Mouse (Mus musculus): ENCODE measurements at regions not wholly inside any gene's neighbourhood (a gene's known extent, or its start where the extent isn't known, plus 50 kb on each side); places are given as distances from the start of the nearest gene placed in this dataset.

DNA sequence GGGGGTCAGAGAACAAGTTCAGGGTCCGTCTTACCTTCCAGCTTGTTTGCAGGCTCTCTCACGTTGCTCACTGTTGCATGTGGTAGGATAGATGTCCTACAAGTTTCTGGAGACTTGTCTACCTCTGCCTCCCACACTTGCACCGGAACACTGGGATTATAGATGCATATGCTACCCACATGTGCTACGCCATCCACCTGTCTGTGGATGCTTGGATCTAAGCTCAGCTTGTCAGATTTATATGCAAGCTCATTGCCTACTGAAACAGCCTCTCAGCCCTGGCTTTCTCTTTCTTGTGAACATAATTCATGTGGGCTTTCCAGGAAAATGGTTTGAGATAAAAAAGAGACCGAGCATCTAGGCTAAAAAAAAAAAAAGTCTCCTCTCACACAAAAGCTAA, 353.0 kb downstream of the Nucb2 start:
- DNase-seq (ENCODE audit: low spot score in 2 of 2), result no peak

DNA sequence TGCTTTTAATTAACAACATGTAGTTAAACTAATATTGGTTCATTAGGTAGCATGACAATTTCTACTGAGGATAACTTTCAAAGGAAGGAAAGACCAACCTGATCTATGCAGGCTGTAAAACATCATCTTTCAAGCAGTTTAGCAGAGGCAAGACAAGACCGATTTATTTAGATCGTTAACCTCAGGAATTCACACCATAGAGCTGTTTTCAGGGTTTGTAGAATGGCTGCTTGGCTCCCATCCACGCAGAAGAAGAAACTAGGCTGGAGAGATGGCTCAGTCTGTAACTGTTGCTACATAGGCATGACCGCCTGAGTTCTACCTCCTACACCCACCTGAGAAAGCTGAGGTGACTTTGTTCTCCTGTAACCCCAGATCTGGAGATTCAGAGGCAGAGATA, 353.6 kb downstream of the Nucb2 start:
- DNase-seq (ENCODE audit: low spot score in 2 of 2), result no peak

DNA sequence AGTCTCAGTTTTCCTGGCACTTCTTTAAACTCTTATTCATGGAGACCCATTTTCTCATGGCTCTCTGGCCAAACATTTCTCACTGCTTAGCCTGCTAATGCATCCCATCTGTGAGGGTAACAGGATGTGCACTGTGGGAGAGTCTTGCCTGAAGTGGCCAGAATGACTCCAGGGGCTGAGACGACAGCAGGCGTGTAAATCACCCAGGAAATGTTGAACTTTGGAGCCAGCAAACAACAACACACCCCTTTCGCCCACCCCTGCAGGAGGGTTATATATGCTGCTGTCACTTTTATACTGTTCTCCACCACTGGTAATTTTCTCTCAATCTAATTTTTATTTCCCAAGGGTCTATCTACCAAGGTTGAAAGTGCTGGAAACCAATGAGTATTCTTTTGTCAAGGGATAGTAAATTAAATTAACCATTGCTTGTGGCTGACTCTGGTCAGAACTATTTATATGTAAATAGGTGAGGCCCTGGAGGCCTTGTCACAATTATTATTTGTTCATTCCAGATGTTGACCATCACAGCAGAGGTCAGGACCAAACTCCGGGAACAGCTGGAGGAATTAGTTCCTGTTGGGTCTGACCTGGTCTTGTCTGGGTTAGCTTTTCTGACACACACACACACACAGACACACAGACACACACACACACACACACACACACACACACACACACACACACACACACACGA, 378.2 kb downstream of the Nucb2 start:
- no peak for DNase-seq (ENCODE audit: low spot score in 2 of 2)

DNA sequence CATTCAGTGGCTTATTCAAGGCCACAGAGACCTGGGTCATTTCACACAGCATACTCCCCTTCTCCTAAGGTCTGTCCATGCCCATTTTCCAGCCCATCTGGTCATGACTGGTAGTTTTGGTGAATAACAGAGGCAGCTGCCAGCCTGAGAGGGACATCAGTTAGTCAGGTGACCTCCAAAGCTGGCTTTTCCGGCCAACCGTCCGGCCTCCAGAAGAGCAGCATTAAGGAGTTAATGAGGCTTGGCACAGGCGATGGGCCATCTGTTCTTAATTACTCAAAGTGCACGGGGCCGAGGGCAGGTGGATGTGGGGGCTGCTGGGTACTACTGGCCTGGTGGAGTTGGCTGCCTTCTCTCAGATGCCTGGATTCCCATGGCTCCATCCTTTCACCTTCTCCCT, 389.7 kb downstream of the Nucb2 start:
- DNase-seq (ENCODE audit: low spot score in 2 of 2), result peak; percentile 22 to 71

DNA sequence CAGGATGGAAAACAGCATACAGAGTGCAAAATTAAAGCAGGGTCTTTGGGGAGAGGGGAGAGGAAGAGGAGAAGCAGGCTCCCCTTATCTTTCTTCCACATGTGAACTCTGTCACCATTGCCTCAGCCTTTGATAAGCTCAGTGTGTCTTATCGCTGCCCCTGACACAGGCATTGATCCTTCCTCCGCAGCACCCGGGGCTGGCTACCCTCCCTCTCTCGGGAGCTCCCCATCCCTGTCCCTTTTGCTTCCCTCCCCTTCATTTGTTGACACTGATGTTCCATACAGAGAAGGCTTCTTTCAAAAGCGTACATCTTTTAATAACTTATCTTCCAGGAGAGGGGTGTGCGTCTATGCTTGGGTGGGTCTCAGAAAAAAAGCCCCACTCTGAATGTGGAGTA, 411.6 kb downstream of the Nucb2 start:
- no peak for DNase-seq (ENCODE audit: low spot score in 2 of 2)

DNA sequence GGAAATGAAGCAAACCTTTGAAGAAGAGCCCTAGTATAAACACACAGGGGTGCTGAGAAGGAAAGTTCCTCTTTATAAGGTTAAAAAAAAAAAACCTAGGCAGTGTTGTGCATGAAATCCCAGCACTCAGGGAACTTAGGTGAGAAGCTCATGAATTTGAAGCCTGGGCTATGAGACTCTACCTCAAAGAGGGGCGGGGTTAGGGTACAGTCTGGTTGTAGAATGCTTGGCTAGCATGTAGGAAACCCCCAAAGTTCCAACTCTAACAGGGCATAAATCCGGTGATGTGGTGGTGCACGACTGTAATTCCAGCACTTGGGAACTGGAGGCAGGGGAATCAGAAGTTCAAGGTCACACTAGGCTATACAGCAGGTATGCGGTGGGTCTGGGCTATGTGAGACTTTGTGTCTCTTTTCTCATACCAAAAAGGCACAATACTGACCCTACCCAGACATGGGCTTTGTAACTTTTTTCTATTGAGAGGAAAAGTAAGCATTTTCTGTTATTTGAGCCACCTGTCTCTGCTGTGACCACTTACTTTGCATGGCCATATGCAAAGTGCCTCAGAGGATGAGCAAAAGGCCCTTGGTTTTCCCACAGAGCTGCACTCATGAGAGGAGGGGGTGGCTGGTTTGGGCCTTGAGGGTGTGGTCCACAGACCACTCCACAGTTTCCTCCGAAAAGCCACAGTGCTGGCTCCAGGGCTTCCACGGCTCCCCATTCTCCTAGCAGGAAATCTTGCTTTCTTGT, 413.9 kb downstream of the Nucb2 start:
- DNase-seq (ENCODE audit: low spot score in 2 of 2), result no peak

DNA sequence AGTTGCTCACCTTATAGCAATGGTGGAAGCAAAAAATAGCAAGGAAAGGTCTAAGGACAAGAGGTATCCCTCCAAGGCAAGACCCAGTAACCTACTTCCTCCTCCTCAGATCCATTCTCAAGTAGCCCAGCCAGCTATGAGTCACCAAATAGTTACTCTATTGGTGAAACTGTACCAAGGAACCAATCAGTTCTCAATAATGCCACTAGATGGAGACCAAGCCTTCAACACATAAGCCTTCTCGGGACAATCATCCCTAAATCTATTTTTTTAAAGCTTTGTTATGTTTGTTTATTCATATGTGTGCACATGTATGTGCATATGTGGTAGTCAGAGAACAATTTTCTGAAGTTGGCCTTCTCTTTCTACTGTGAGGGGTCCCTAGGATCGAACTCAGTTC, 434.3 kb upstream of the Xylt1 start:
- DNase-seq (ENCODE audit: low spot score in 2 of 2), result no peak

DNA sequence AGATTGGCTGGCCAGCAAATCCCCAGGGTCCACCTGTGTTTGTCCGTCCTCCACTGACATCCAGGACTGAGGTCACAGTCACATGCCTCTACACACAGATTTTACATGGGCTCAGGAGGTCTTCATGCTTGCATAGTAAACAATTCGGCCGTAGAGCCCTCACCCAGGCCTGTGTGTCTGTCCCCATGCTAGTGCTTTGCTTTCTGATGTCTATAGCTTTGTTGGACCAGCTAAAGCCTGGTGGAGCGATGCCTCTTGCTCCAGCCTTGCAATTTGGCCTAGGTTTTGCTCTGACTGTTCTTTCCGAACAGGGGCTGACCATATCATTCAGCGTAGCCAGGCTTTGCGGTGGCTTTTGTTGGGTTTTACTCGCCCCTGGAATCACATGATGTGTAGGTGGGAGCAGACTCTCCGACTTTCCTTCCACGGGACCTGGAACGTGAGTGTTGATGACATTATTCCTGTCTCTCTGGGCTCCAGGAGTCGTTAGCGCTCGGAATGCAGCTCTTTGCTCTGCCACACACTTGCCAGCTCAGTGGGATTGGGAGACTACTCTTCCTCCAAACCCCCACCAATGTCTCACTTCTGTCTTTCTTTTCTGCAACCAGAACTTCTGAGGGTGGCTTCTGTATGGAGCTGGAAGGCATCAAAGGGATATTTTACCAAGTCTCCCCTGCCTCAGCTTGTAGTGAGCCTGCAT, 421.4 kb upstream of the Xylt1 start:
- DNase-seq (ENCODE audit: low spot score in 2 of 2), result no peak

DNA sequence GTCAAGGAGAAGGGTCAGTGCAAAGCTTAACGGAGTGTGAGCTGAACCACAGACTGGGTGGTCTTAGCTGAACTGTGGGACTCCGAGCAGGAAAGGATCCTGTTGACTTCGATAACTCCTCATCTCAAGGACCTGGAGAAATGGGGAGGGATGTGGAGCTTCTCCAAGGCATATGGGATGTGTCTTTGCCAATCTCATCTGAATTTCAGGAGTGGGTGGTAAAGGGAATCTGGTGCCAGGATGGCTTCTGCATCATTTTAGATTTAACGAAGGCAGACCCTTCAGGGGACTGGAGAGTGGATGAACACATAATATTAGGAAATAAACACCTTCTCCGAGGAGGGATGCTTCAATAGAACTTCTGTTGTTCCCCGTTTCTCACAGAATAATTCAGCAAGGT, 416.9 kb upstream of the Xylt1 start:
- DNase-seq (ENCODE audit: low spot score in 2 of 2), result no peak

DNA sequence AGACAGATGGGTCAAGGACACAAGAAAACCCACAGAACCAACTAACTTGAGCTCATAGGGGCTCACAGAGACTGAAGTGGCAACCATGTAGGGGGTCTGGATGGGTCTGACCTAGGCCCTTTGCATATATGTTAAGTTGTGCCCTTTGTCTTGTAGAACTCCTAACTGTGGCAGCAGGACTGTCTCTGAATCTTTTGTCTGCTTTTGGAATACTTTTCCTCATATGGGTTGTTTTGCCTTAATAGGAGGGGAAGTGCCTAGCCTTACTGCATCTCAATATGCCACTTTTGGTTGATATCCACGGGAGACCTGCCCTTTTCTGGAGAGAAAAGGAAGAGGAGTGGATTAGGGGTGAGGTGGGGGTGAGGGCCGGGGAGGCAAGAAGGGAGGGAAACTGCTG, 389.4 kb upstream of the Xylt1 start:
- no peak for DNase-seq (ENCODE audit: low spot score in 2 of 2)

DNA sequence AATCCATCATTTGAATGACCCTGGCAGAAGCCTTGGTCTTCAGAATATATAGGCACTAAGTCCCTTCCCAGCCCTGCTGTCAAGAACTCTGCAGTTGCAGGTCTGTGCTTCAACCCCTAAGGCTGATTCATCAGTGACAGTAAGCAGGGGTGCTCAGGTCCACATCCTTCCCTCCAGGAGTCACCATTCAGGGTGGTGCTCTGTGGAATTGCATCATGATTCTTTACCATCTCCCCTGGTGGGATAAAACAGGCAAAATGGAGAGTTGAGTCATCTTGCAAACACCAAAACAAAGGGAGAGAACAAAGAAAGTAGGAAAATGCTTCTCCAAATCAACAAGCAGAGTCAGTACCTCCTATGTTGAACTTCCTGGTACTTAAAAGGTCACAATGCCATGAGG, 388.6 kb upstream of the Xylt1 start:
- no peak for DNase-seq (ENCODE audit: low spot score in 2 of 2)

DNA sequence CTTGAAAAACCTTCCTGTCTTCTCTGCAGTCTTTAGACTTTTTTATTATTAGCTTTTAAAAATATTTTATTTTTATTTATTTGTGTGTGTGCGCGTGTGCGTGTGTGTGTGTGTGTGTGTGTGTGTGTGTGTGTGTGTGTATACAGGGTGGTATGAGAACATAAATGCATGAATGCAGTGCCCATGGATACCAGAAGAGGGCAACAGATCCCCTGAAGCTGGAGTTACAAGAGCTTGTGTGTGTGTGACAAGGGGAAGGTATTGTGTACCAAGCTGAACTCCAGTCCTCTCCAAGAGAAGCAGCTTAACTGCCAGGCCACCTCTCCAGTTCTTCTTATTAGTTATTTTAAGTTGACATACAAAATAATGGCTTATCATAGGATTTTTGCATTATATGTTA, 385.0 kb upstream of the Xylt1 start:
- no peak for DNase-seq (ENCODE audit: low spot score in 2 of 2)

DNA sequence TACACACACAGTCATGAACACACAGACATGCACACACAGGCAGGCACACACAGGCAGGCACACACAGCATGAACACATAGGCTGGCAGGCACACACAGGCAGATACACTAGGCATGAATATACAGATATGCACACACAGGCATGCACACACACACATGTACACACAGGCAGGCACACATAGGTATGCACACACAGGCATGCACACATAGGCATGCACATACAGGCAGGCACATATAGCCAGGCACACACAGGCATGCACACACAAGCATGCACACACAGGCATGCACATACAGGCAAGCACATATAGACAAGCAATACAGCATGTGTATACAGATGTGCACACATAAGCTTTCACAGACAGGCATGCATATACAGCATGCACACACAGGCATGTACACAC, 377.6 kb upstream of the Xylt1 start:
- DNase-seq (ENCODE audit: low spot score in 2 of 2), result no peak

DNA sequence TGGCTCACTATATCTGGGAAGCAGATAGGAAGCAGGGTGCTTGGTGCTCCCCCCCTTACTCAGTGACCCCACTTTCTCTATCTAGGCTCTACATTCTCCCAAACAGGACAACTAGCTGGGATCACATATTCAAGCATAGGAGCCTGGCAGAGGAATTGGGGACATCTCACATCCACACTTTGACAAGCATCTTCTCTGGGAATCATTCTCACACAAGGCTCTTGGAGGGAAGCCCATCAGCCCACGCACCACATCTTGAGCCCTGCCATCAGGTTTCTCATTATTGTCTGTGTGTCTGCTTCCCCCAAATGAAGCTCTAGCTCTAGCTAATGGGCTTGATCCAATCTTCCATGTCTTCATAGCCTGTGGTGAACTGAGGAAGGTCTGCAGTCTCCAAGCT, 362.4 kb upstream of the Xylt1 start:
- DNase-seq (ENCODE audit: low spot score in 2 of 2), result no peak

DNA sequence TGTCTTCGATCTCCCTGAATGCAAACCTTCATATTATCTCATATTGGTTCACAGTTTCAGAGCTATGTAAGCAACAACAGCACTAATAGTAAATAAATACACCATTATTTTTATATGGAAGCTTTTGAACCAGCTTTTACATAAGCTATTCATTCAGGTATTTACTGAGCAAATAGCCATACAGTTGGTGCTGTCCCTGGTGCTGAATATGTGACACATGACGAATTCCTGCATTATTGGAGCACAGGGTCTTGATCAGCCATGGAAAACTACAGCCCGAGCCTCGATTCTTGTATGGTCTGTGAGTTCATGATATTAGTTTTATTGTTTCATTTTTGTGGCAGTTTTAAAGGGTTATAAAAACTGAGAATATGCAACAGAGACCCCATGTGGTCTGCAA, 359.1 kb upstream of the Xylt1 start:
- DNase-seq (ENCODE audit: low spot score in 2 of 2), result no peak

DNA sequence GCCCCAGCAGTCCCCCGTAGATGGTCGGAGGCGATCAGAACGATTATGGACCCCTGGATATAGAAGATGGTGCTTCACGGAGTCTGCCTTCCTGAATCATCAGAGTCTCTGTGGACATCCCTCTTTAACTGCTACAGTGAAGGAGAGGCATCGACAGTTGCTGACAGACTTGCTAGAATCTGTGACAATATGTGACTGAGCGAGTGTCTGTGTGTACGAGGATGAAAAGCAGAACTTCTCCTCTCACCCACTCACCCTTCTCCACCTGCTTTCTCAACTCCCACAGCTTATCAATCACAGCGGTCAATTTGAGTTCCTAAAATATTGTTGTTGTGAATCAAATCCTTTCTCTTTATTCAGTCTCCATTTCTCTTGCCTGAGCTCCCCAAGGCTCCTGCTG, 335.9 kb upstream of the Xylt1 start:
- no peak for DNase-seq (ENCODE audit: low spot score in 2 of 2)

DNA sequence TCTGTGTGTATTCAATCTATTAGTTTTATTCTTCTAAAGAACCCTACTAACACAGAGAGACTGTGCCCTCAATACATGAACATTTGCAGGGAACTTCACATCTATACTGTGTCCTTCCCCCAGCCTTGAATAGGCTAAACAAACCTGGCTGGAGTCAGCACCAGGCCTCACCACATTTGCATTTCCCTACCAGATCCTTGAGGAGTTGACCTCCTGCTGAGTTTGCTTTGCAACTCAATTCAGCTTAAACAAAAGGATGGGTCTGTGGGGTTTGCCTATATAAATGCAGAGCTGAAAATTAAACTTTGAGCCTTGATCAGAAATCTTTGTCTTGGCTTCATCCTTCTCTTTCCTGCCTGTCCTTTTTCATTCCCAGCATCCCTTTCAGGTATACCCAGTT, 331.5 kb upstream of the Xylt1 start:
- no peak for DNase-seq (ENCODE audit: low spot score in 2 of 2)

DNA sequence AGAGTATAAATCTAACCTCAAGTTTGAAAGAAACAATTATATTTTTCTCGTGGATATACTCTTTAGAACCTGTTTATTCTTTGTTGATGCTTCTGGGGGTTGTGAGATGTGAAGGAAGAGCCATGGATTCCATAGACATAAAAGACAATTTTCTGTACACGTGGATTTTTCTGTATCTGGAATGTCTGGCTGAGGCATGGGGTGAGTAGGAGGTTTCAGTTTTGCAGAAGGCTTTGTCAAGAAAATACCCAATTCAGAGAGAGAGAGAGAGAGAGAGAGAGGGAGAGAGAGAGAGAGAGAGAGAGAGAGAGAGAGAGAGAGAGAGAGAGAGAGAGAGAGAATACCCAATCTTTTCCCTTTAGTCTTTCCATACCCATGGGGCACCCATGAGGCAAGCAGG, 315.0 kb upstream of the Xylt1 start:
- DNase-seq (ENCODE audit: low spot score in 2 of 2), result no peak

DNA sequence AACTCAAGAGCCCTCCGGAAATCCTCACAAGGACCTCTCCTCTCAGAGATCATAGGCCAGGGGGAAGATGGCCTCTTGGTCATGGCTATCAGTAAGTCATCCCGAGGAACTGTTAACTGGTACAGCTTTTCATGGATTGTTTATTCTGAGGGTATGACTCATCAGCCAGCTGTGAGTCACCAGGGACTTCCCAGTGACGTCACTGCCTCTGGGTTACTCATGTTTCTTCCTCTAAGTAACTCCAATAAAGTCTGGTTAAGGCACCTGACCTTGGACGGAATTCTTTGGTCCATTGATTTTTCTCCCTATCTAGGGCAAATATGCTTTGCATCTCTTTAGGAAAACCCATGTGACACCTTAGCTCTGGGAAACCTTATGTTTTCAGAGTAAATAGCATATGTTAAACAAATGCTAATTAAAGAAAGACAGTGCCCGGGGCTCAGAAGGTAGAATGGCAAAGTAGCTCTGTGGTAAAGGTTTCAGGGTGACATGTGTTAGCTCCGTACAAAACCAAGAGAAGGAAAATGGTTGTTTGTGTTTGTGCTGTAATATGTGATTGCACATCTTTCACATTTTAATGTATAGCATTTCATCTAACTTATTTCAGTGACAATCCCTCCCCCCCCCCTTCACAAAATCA, 289.7 kb upstream of the Xylt1 start:
- no peak for DNase-seq (ENCODE audit: low spot score in 2 of 2)

DNA sequence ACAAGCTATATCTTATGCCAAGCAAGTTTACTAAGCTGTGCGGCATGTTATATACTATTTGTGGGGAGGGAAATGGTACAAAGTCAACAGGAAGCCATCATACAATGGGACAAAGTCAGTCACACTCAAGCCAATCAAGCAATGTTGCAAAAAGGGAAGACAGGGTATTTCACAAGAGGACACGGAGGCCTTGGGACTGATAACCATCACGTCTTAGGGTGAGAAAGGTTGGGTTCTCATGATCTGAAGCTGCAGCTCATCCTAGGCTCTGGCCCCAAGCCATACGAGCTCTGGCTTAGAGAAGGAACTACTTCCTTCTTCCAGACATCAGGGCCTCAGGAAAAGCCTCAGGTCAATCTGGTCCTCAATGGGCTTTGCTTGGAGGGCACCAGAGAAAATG, 287.9 kb upstream of the Xylt1 start:
- no peak for DNase-seq (ENCODE audit: low spot score in 2 of 2)

DNA sequence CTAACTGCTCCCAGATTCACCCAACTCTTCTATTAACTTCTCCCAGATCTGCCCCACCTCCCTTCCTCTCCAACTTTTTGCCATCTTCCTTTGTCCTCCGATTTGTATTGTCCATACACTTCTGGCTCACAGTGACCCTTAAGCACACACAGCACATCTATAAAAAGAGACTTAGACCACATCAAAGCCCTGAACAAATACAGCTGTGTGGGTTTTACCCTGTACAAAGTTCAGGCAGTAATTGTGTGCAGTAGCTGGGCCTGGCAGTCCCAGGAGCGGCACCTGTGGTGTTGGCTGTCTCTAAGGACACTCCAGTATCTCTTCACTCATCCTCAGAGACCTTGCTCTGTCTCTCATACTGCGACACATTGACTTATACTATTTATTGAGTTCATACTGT, 283.2 kb upstream of the Xylt1 start:
- no peak for DNase-seq (ENCODE audit: low spot score in 2 of 2)

DNA sequence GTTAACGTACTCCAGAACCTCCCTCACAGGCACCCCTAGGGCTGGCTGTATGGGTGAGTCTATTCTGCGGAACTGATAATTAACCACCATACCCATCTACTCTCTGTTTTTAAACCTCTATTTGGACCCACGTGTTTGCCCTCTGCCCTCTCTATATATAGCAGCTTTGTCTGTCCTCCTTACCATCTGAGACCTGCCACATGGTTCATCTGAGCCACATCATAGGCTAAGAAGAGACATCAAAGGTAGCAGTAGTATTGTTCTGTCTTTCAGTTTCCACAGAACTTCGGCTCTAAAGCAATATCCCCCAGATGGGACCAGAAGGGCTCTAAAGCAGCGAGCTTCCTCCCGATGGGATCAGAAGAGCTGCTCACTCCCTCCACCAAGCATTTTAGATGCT, 281.7 kb upstream of the Xylt1 start:
- DNase-seq (ENCODE audit: low spot score in 2 of 2), result no peak

DNA sequence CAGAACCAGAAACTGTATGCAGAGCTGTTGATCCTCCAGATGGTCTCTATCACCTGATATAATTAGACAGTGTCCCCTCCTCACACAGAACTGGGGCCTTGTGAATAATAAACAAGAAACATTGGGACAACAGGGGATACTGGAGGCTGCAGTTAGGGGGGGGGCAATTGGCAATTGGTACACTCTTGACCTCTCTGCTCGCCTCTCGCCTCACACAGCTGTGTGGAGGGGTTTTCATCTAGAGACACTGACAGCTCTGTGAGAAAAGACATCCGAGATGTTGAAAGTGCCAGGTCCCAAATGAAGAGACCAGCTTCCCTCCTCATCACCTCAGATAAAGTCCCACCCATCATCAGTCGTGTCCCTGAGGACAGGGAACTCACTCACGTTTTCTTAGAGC, 277.7 kb upstream of the Xylt1 start:
- no peak for DNase-seq (ENCODE audit: low spot score in 2 of 2)
